Mouse (Mus musculus) forebrain, embryonic 15.5 days (tissue): ENCODE measurements around the gene Gm10715. TPM values are rescaled to one million over a fixed set of nuclear protein-coding genes. Genes with fewer than 3 reads are reported as not detected.
"Not testable (repeated sequence)": the region's sequence is repeated elsewhere in the genome, so short reads cannot be mapped to it uniquely, and the experiment has no call there.

Experiments
- ATAC-seq: fragments of 200-750 bp; cut with Nextera tagmentation; replicated peaks from 2 replicates; pipeline ENCODE4 v1.8.0; 2017; ENCODE audit warnings: mild to moderate bottlenecking, moderate TSS enrichment, moderate library complexity
- H3K27ac ChIP-seq: fragments of 300-500 bp; sonication (generic); replicated peaks from 2 replicates; pipeline ENCODE4 v1.5.1; 2015; ENCODE audit warnings: mild to moderate bottlenecking, inconsistent platforms
- H3K27me3 ChIP-seq: fragments of 300-500 bp; sonication (generic); 2 replicates; pipeline ENCODE4 v1.6.1; 2015; ENCODE audit warnings: inconsistent platforms
- H3K36me3 ChIP-seq: fragments of 300-500 bp; sonication (generic); 2 replicates; pipeline ENCODE4 v1.6.1; 2015; ENCODE audit warnings: mild to moderate bottlenecking, inconsistent platforms
- H3K4me1 ChIP-seq: fragments of 300-500 bp; sonication (generic); 2 replicates; pipeline ENCODE4 v1.6.1; 2015; ENCODE audit warnings: inconsistent platforms
- H3K4me2 ChIP-seq: fragments of 300-500 bp; sonication (generic); replicated peaks from 2 replicates; pipeline ENCODE4 v1.6.1; 2015; ENCODE audit warnings: mild to moderate bottlenecking, inconsistent platforms
- H3K4me3 ChIP-seq: fragments of 300-500 bp; sonication (generic); 2 replicates; pipeline ENCODE4 v1.5.1; 2015; ENCODE audit warnings: mild to moderate bottlenecking, inconsistent platforms
- H3K9ac ChIP-seq: fragments of 300-500 bp; sonication (generic); replicated peaks from 2 replicates; pipeline ENCODE4 v1.6.1; 2015; ENCODE audit warnings: mild to moderate bottlenecking, inconsistent platforms
- H3K9me3 ChIP-seq: fragments of 300-500 bp; sonication (generic); 2 replicates; pipeline ENCODE4 v1.6.1; 2016; ENCODE audit warnings: inconsistent platforms
- WGBS: fragments of 180-500 bp; shearing (Covaris S2); methylation state at CpG from one replicate; pipeline ENCODE4 v1.1.7; 2015; ENCODE audit warnings: mixed read lengths; 5-methylcytosine and 5-hydroxymethylcytosine counted together
- polyA plus RNA-seq: library from polyadenylated mRNA; unstranded; fragments of >200 nt; fragmentation: Nextera tagmentation; extraction: Ambion mirVana; gene quantifications from 2 replicates; pipeline ENCODE4 v1.2.1, GENCODE M21; 2015

The Gm10715 gene
- polyA plus RNA-seq, result not detected in 2 replicates

DNA sequence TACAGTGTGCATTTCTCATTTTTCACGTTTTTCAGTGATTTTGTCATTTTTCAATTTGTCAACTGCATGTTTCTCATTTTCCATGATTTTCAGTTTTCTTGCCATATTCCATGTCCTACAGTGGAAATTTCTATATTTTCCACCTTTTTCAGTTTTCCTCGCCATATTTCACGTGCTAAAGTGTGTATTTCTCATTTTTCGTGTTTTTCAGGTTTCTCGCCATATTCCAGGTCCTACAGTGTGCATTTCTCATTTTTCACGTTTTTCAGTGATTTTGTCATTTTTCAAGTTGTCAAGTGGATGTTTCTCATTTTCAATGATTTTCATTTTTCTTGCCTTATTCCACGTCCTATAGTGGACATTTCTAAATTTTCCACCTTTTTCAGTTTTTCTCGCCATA, at the start of gene Gm10715:
Gene Gm10715 (plus strand): TSS at position 301 of the 400 bp plus-strand sequence.
- not testable (repeated sequence) for H3K4me1 ChIP-seq, H3K4me2 ChIP-seq, H3K9me3 ChIP-seq, H3K36me3 ChIP-seq, ATAC-seq, H3K4me3 ChIP-seq, H3K9ac ChIP-seq, H3K27me3 ChIP-seq, H3K27ac ChIP-seq
- 77% methylated on average over 8 of the region's 8 CpGs for WGBS

DNA sequence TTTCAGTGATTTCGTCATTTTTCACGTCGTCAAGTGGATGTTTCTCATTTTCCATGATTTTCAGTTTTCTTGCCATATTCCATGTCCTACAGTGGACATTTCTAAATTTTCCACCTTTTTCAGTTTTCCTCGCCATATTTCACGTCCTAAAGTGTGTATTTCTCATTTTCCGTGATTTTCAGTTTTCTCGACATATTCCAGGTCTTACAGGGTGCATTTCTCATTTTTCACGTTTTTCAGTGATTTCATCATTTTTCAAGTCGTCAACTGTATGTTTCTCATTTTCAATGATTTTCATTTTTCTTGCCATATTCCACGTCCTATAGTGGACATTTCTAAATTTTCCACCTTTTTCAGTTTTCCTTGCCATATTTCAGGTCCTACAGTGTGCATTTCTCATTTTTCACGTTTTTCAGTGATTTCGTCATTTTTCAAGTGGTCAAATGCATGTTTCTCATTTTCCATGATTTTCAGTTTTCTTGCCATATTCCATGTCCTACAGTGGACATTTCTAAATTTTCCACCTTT, 36.2 kb upstream of the Gm10715 start, which contains the start of gene Gm10722:
Gene Gm10722 (plus strand): TSS at position 478 of the 528 bp plus-strand sequence.
- not testable (repeated sequence) for H3K4me2 ChIP-seq, H3K9ac ChIP-seq, H3K36me3 ChIP-seq, H3K27me3 ChIP-seq, H3K4me1 ChIP-seq, H3K4me3 ChIP-seq, ATAC-seq, H3K27ac ChIP-seq
- WGBS, result 73% methylated on average over 12 of the region's 12 CpGs
- peaks cover 12% of the 10 kb centered on the region for H3K9me3 ChIP-seq

DNA sequence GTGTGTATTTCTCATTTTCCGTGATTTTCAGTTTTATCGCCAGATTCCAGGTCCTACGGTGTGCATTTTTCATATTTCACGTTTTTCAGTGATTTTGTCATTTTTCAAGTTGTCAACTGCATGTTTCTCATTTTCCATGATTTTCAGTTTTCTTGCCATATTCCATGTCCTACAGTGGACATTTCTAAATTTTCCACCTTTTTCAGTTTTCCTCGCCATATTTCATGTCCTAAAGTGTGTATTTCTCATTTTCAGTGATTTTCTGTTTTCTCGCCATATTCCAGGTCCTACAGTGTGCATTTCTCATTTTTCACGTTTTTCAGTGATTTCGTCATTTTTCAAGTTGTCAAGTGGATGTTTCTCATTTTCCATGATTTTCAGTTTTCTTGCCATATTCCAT, 35.7 kb upstream of the Gm10715 start:
- peaks cover 12% of the 10 kb centered on the region for H3K9me3 ChIP-seq
- H3K27me3 ChIP-seq, ATAC-seq, H3K4me1 ChIP-seq, H3K4me2 ChIP-seq, H3K4me3 ChIP-seq, H3K9ac ChIP-seq, H3K27ac ChIP-seq, H3K36me3 ChIP-seq: not testable (repeated sequence)
- 66% methylated on average over 8 of the region's 8 CpGs for WGBS

DNA sequence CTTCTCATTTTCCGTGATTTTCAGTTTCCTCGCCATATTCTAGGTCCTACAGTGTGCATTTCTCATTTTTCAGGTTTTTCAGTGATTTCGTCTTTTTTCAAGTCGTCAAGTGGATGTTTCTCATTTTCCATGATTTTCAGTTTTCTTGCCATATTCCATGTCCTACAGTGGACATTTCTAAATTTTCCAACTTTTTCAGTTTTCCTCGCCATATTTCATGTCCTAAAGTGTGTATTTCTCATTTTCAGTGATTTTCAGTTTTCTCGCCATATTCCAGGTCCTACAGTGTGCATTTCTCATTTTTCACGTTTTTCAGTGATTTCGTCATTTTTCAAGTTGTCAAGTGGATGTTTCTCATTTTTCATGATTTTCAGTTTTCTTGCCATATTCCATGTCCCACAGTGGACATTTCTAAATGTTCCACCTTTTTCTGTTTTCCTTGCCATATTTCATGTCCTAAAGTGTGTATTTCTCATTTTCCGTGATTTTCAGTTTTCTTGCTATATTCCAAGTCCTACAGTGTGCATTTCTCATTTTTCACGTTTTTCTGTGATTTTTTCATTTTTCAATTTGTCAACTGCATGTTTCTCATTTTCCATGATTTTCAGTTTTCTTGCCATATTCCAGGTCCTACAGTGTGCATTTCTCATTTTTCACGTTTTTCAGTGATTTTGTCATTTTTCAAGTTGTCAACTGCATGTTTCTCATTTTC, 34.6 kb upstream of the Gm10715 start:
- not testable (repeated sequence) for H3K9ac ChIP-seq, H3K36me3 ChIP-seq, H3K4me1 ChIP-seq, H3K4me3 ChIP-seq, H3K27me3 ChIP-seq, H3K4me2 ChIP-seq, H3K27ac ChIP-seq
- peak; percentile 90 for ATAC-seq
- peaks cover 14% of the 10 kb centered on the region for H3K9me3 ChIP-seq
- 69% methylated on average over 9 of the region's 11 CpGs for WGBS

DNA sequence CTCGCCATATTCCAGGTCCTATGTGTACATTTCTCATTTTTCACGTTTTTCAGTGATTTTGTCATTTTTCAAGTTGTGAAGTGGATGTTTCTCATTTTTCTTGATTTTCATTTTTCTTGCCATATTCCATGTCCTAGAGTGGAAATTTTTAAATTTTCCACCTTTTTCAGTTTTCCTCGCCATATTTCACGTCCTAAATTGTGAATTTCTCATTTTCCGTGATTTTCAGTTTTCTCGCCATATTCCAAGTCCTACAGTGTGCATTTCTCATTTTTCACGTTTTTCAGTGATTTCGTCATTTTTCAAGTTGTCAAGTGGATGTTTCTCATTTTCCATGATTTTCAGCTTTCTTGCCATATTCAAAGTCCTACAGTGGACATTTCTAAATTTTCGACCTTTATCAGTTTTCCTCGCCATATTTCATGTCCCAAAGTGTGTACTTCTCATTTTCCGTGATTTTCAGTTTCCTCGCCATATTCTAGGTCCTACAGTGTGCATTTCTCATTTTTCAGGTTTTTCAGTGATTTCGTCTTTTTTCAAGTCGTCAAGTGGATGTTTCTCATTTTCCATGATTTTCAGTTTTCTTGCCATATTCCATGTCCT, 33.8 kb upstream of the Gm10715 start, which contains the start of gene Gm11168:
Gene Gm11168 (plus strand): TSS at position 553 of the 603 bp plus-strand sequence.
- not testable (repeated sequence) for H3K36me3 ChIP-seq, H3K9ac ChIP-seq, H3K27me3 ChIP-seq, H3K27ac ChIP-seq, H3K4me2 ChIP-seq, H3K4me1 ChIP-seq, ATAC-seq, H3K4me3 ChIP-seq
- H3K9me3 ChIP-seq, result peaks cover 17% of the 10 kb centered on the region
- WGBS, result 75% methylated on average over 6 of the region's 14 CpGs

DNA sequence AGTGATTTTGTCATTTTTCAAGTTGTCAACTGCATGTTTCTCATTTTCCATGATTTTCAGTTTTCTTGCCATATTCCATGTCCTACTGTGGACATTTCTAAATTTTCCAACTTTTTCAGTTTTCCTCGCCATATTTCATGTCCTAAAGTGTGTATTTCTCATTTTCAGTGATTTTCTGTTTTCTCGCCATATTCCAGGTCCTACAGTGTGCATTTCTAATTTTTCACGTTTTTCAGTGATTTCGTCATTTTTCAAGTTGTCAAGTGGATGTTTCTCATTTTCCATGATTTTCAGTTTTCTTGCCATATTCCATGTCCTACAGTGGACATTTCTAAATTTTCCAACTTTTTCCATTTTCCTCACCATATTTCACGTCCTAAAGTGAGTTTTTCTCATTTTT, 30.5 kb upstream of the Gm10715 start:
- H3K4me2 ChIP-seq, H3K9ac ChIP-seq, H3K36me3 ChIP-seq, H3K27me3 ChIP-seq, H3K4me1 ChIP-seq, H3K27ac ChIP-seq, H3K4me3 ChIP-seq, ATAC-seq: not testable (repeated sequence)
- 84% methylated on average over 1 of the region's 5 CpGs for WGBS
- peaks cover 20% of the 10 kb centered on the region for H3K9me3 ChIP-seq

DNA sequence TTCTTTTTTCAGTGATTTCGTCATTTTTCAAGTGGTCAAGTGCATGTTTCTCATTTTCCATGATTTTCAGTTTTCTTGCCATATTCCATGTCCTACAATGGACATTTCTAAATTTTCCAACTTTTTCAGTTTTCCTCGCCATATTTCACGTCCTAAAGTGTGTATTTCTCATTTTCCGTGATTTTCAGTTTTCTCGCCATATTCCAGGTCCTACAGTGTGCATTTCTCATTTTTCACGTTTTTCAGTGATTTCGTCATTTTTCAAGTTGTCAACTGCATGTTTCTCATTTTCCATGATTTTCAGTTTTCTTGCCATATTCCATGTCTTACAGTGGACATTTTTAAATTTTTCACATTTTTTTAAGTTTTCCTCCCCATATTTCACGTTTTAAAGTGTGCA, 30.0 kb upstream of the Gm10715 start:
- not testable (repeated sequence) for H3K4me3 ChIP-seq, H3K9ac ChIP-seq, H3K4me2 ChIP-seq, H3K27ac ChIP-seq, H3K27me3 ChIP-seq, H3K36me3 ChIP-seq, H3K4me1 ChIP-seq
- H3K9me3 ChIP-seq, result peaks cover 20% of the 10 kb centered on the region
- WGBS, result 74% methylated on average over 8 of the region's 8 CpGs
- peak; percentile 76 for ATAC-seq

DNA sequence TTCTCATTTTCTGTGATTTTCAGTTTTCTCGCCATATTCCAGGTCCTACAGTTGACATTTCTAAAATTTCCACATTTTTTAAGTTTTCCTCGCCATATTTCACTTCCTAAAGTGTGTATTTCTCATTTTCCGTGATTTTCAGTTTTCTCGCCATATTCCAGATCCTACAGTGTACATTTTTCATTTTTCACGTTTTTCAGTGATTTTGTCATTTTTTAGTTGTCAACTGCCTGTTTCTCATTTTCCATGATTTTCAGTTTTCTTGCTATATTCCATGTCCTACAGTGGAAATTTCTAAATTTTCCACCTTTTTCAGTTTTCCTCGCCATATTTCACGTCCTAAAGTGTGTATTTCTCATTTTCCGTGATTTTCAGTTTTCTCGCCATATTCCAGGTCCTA, 29.4 kb upstream of the Gm10715 start:
- H3K4me3 ChIP-seq, H3K9ac ChIP-seq, H3K4me2 ChIP-seq, H3K27me3 ChIP-seq, H3K27ac ChIP-seq, H3K4me1 ChIP-seq, ATAC-seq, H3K36me3 ChIP-seq: not testable (repeated sequence)
- peaks cover 17% of the 10 kb centered on the region for H3K9me3 ChIP-seq
- WGBS, result 75% methylated on average over 8 of the region's 9 CpGs

DNA sequence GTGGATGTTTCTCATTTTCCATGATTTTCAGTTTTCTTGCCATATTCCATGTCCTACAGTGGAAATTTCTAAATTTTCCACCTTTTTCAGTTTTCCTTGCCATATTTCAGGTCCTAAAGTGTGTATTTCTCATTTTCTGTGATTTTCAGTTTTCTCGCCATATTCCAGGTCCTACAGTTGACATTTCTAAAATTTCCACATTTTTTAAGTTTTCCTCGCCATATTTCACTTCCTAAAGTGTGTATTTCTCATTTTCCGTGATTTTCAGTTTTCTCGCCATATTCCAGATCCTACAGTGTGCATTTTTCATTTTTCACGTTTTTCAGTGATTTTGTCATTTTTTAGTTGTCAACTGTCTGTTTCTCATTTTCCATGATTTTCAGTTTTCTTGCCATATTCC, 27.3 kb upstream of the Gm10715 start:
- not testable (repeated sequence) for H3K9ac ChIP-seq, H3K27ac ChIP-seq, H3K4me1 ChIP-seq, H3K4me3 ChIP-seq, H3K27me3 ChIP-seq, H3K36me3 ChIP-seq, H3K4me2 ChIP-seq, H3K9me3 ChIP-seq
- 0 out of 2 replicates have a peak, but pooled peaks have one; percentile 55 for ATAC-seq
- no CpG with 5 or more reads among the region's 5 CpGs for WGBS

DNA sequence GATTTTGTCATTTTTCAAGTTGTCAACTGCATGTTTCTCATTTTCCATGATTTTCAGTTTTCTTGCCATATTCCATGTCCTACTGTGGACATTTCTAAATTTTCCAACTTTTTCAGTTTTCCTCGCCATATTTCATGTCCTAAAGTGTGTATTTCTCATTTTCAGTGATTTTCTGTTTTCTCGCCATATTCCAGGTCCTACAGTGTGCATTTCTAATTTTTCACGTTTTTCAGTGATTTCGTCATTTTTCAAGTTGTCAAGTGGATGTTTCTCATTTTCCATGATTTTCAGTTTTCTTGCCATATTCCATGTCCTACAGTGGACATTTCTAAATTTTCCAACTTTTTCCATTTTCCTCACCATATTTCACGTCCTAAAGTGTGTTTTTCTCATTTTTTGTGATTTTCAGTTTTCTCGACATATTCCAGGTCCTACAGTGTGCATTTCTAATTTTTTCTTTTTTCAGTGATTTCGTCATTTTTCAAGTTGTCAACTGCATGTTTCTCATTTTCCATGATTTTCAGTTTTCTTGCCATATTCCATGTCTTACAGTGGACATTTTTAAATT, 24.5 kb upstream of the Gm10715 start:
- not testable (repeated sequence) for H3K9ac ChIP-seq, H3K9me3 ChIP-seq, ATAC-seq, H3K4me3 ChIP-seq, H3K27me3 ChIP-seq, H3K4me1 ChIP-seq, H3K27ac ChIP-seq, H3K4me2 ChIP-seq, H3K36me3 ChIP-seq
- WGBS, result 83% methylated on average over 3 of the region's 7 CpGs

DNA sequence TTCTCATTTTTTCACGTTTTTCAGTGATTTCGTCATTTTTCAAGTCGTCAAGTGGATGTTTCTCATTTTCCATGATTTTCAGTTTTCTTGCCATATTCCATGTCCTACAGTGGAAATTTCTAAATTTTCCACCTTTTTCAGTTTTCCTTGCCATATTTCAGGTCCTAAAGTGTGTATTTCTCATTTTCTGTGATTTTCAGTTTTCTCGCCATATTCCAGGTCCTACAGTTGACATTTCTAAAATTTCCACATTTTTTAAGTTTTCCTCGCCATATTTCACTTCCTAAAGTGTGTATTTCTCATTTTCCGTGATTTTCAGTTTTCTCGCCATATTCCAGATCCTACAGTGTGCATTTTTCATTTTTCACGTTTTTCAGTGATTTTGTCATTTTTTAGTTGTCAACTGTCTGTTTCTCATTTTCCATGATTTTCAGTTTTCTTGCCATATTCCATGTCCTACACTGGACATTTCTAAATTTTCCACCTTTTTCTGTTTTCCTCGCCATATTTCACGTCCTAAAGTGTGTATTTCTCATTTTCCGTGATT, 23.9 kb upstream of the Gm10715 start, which contains the start of gene Gm10721:
Gene Gm10721 (plus strand): TSS at position 408 of the 547 bp plus-strand sequence.
- H3K4me1 ChIP-seq, H3K4me3 ChIP-seq, H3K27ac ChIP-seq, H3K4me2 ChIP-seq, H3K9me3 ChIP-seq, H3K9ac ChIP-seq, H3K27me3 ChIP-seq, H3K36me3 ChIP-seq: not testable (repeated sequence)
- ATAC-seq, result peak; percentile 65; the same call in 1 of the 2 replicates
- 20% methylated on average over 1 of the region's 11 CpGs for WGBS

DNA sequence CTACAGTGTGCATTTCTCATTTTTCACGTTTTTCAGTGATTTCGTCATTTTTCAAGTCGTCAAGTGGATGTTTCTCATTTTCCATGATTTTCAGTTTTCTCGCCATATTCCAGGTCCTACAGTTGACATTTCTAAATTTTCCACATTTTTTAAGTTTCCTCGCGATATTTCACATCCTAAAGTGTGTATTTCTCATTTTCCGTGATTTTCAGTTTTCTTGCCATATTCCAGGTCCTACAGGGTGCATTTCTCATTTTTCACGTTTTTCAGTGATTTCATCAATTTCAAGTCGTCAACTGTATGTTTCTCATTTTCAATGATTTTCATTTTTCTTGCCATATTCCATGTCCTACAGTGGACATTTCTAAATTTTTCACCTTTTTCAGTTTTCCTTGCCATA, 21.3 kb upstream of the Gm10715 start, which contains the start of gene Gm10720:
Gene Gm10720 (plus strand): TSS at position 301 of the 400 bp plus-strand sequence.
- WGBS, result 64% methylated on average over 5 of the region's 9 CpGs
- H3K4me1 ChIP-seq, H3K9me3 ChIP-seq, H3K4me3 ChIP-seq, H3K27ac ChIP-seq, H3K9ac ChIP-seq, H3K36me3 ChIP-seq, H3K4me2 ChIP-seq, H3K27me3 ChIP-seq, ATAC-seq: not testable (repeated sequence)
